Mouse (Mus musculus): ENCODE results near the gene Scaf1.
"Not testable (repeated sequence)": the region's sequence is repeated elsewhere in the genome, so short reads cannot be mapped to it uniquely, and the experiment has no call there.

Scaf1 gene

GRCm38 (mm10) chr7:45043307-45043706 is 27.1 kb upstream of the Scaf1 start:
- no peak for DNase-seq (ENCODE audit: low spot score)

DNA sequence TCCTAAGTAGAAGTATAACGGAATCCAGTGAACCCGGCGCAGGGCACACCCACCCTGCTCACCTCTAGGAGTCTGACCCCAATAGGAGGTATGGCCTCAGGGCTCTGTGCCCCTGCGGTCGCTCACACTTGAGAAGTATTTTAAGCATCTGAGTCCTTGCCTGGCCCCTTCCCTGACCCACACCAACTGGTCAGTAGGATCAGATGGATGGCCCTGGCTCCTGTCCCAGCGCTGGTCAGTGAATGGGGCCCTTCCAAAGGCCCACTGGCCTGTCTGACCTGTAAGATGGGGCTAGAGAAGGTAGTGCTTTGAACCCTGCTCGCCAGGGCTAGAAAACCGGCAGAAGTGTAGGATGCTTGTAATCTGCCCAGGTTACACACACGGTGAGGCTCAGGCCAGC is 24.7 kb upstream of the Scaf1 start:
- no peak for DNase-seq (ENCODE audit: low spot score)

DNA sequence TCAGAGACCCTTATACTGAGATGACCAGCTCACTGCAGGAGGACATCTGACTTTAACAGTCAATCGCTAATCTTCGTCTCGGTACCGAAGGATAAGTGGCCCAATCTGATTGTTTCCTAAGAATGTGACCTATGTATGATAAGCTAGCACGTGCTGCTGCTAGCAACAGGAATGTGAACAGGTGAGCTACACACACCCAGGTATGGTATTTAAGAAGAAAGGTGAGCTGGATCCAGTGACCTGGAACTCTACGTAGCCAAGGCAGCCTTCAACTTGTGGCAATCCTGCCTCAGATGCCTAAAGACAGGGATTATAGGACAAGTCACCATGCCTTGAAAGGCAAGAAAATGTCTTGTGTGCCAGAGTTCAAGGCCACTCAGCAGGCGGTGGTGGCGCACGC is 22.2 kb upstream of the Scaf1 start:
- no peak for DNase-seq (ENCODE audit: low spot score)

- no peak for DNase-seq (ENCODE audit: low spot score)
Observed at GRCm38 (mm10) chr7:45037720-45038361, 21.7 kb upstream of the Scaf1 start.

GRCm38 (mm10) chr7:45036702-45037101 is 20.5 kb upstream of the Scaf1 start:
- no peak for DNase-seq (ENCODE audit: low spot score)

GRCm38 (mm10) chr7:45035631-45036030 is 19.5 kb upstream of the Scaf1 start:
- no peak for DNase-seq (ENCODE audit: low spot score)

GRCm38 (mm10) chr7:45033722-45034359 is 17.7 kb upstream of the Scaf1 start:
- no peak for DNase-seq (ENCODE audit: low spot score)

DNA sequence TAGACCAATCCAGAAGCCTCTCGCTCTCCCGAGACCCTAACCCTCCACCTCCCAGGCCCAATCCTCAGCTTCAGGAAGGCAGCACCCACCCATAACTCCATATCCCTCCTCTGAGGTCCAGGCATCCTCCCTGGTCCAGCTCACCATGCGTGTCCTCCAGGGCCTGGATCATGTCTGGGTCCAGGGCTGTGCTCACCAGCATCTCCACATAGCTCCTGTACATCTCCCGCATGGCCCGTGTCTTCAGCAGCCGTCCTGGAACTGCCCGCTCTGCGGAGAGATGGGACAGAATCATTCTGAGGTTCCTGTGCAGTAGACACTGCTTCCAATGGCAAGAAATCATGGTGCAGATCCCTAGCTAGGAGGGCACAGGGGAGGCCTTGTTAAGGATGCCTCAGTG is 14.7 kb upstream of the Scaf1 start:
- no peak for DNase-seq (ENCODE audit: low spot score)

DNA sequence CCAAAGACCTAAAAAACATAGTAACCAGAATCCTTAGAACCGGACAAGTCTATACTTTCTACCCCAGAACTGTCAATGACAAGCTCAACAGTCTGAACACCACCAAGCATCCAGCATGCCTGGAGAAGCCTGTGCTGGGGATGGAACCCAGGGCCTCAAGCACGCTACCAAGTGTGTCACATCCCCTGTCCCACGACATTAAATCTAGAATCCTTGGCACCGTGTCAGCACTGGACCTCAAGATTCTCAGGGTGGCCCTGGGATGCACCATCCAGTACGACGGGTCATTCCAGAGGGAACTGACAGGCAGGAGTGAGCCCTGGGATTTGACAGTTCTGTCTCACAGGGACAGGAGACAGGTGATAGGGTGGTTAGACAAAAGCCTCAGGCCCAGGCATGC is 13.8 kb upstream of the Scaf1 start:
- DNase-seq (ENCODE audit: low spot score), result no peak

DNA sequence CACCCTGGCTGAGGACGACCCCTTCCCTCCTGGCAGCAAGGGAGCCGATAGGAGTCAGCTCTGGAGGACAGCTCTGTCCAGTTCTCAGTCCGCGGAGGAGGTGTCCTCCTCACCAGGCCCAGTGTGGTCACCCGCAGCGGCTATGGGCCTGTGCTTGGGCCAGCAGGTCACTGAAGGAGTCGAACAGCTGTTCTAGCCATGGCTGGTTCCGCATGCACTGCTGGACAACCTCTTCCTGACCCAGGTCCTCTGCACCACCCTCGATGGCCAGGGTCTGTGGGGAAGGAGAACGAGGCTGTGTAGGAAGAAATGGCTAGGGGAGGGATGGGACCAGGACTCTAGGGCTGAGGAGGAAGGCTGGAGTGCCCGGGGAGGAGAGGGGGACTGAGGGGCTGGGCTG is 12.2 kb upstream of the Scaf1 start:
- no peak for DNase-seq (ENCODE audit: low spot score)

DNA sequence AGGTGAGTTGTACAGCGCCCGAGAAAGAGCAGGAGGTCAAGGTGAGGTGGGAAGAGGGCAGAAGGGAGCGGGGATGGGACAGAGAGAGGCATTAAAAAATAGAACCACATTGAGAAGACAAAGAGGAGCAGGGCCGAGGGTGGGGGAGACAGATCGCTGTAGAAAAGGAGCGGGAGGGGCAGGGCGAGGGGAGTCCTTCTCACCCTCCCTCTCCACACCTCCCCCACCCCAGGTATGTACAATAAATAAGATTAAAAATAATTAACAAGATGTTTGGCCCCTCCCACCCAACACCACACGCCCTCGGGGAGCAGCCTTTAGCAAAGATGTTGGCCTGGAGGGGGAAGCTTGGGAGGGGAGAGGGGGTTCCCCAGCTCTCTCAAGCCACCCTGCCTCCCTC is 11.6 kb upstream of the Scaf1 start:
- DNase-seq (ENCODE audit: low spot score), result no peak

DNA sequence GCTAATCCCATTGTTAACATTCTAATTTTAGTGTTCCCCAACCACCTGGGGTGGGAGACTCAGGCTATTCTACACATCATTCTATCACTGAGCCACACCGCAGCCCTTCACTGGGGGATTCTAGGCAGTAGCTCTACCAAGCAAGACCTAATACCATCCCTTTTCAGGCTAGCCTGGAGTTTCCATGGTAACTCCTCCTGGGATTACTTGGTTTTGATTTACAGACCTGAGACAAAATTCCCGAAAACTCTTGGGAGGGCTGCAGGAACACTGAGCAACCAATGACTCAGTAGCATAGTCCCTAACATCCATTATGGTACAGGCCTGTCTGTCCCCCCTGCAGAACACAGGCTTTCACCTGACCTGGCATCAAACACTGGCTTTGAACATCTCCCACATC is 10.1 kb upstream of the Scaf1 start:
- no peak for DNase-seq (ENCODE audit: low spot score)

DNA sequence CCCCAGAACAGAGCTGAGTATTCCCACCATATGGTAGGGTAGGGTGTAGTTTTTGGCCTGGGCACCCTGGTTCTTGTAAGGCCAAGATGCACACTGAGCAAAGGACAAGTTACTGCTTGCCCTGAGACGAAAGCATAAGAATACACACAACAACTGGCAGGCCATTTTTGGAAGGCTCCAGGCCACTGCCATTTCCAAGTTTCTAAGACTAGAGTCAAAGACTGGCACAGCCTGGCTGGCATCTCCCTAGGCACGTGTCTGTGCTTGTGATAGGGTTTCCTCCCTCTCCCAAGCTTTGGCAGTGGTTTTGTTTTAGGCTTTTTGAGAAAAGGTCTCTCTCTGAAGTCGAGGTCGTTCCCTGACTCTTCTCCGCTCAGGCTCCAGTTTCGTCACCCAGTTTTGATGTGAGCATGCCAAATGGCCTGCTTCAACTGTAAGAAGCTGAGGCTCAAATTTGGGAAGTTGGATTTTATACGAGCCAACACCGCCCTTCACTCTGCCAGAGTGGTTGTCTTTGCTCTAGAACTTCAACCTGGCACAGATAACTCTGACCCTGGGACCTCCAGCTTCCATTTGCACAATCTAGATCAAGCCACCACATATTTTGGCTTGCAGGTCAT is 9.5 kb upstream of the Scaf1 start:
- no peak for DNase-seq (ENCODE audit: low spot score)

DNA sequence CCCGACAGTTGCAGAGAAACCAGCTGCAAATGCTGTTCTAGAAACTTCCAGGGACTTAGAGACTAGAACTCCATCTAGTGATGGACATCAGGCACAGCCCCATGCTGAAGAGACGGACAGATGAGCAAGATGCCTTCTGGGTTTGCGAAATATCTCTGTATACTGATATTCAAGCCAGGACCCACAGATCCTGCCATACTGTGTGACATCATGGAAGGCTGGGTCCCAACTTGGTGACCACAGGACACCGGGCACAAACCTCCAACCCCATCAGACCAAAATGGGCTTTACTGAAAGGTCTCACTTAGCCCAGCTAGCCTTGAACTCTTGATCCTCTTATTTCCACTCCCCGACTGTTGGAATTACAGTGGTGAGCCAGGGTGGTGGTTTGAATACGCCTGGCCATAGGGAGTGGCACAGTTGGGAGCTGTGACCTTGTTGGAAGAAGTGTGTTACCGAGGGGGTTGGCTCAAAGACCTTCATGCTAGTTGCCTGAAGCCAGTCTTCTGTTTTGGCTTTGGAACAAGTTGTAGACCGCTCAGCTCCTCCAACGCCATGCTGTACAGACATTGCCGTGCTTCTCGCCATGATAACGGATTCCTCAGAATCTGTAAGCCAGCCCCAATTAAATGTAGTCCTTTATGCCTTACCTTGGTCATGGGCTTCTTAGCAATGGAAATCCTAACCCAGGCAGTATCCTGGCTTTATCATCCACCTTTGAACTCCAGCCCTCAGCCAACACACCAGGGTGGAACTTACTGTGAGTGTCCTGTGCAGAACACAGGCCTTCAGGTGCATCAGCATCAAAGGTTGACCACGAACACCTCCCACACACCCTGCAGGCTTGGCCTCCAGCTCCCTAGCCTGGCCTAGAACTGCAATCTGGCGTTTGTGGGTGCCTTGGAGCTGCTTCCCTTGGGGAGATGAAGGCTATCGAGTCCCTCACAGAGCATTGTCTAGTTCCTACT is 8.4 kb upstream of the Scaf1 start:
- DNase-seq (ENCODE audit: low spot score), result no peak

- not testable (repeated sequence) for DNase-seq (ENCODE audit: low spot score)
Observed at GRCm38 (mm10) chr7:45023711-45024110, 7.5 kb upstream of the Scaf1 start.

DNA sequence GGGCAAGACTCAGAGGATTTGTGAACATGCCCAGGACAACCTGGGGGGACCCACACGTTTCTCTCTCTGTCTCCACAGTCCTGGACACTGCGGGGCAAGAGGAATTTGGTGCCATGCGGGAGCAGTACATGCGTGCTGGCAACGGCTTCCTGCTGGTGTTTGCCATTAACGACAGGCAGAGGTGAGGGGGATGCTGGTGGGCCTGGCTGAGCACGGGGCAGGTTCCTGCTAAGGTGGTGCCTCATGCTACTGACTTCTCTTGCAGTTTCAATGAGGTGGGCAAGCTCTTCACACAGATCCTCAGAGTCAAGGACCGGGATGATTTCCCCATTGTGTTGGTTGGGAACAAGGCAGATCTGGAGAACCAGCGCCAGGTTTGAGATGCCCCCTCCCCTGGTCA is 4.1 kb upstream of the Scaf1 start:
- DNase-seq (ENCODE audit: low spot score), result no peak

- DNase-seq (ENCODE audit: low spot score), result no peak
Observed at GRCm38 (mm10) chr7:45019031-45019571, 2.9 kb upstream of the Scaf1 start.

- DNase-seq (ENCODE audit: low spot score), result peak; percentile 88
Observed at GRCm38 (mm10) chr7:45017242-45018061, 1.3 kb upstream of the Scaf1 start, which contains the start of gene Rras. Gene Rras (plus strand): TSS chr7:45017961.

DNA sequence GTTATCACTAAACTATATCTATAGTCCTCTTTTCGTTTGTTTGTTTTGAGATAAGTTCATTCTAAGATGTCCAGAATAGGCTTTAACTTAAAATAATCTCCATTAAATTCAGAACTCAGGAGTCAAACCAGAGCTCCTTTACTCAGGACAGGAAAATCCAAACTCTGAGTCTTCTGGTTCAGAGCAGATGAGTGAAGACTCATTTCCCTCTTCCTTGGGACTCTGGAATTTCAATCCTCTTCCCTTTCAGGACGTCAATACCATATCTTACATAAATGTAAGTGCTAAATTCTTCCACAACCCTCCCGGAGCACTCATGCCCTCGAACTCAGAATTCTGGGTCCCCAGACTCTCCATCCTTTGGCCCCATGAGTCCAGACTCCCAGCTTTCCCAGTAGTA is 598 bp upstream of the Scaf1 start:
- no peak for DNase-seq (ENCODE audit: low spot score)

- DNase-seq (ENCODE audit: low spot score), result no peak
Observed at GRCm38 (mm10) chr7:45015344-45015956, 713 bp downstream of the Scaf1 start.

DNA sequence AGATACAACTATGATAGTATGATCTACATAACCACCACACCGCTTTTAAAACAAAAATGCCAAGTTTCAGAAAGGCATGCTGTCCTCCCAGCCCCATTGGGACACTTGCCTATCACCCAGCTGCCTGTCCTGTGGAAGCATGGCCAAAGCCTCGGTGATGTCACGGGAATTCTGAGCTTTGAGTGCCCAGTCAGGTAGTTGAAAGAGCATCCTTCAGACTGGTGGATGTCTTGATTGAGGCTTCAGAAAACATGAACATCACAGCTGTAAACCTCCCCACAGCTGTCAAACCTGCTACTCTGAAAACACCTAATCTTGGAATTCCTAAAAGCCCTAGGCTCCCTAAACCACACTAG is 2.1 kb downstream of the Scaf1 start:
- DNase-seq (ENCODE audit: low spot score), result no peak
